Mouse (Mus musculus) macrophage (primary cell): ENCODE measurements at regions not wholly inside any gene's neighbourhood (a gene's known extent, or its start where the extent isn't known, plus 50 kb on each side); places are given as distances from the start of the nearest gene placed in this dataset.
"Not testable (repeated sequence)": the region's sequence is repeated elsewhere in the genome, so short reads cannot be mapped to it uniquely, and the experiment has no call there.

Experiments used
- H3K27ac ChIP-seq: fragments of 350-480 bp; formaldehyde crosslinking; 2 replicates; pipeline ENCODE4 v1.9.0; 2021
- H3K36me3 ChIP-seq: fragments of 350-480 bp; formaldehyde crosslinking; 2 replicates; pipeline ENCODE4 v1.9.0; 2021; ENCODE audit errors: inconsistent target
- H3K4me3 ChIP-seq: fragments of 350-480 bp; formaldehyde crosslinking; 2 replicates; pipeline ENCODE4 v1.9.0; 2021; ENCODE audit errors: inconsistent target
- H3K79me2 ChIP-seq: fragments of 350-480 bp; formaldehyde crosslinking; 2 replicates; pipeline ENCODE4 v1.9.0; 2021; ENCODE audit errors: inconsistent target
- WGBS: methylation state at CpG from one replicate; pipeline ENCODE4 v1.1.7; 2026; ENCODE audit warnings: inconsistent platforms; ENCODE audit not compliant: missing documents; 5-methylcytosine and 5-hydroxymethylcytosine counted together

DNA sequence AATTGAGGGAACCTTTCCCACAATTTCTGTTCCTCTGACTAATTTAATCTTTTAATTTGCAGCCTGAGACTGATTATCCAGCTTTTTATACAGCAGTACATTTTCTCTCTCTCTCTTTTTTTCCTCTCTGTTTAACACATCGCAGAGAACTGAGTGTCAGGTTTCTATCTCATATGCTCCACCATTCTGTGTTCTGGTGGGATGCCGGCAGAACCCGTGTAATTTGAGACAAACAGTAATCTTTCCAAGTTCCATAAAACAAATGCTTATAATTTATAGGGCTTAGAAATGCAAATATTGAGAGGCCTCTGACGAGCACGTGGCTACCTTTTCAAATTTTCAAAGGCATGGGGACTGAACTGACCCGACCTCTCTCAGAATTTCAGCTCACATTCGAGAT lies 59.1 kb downstream of the Zbtb18 start:
- H3K36me3 ChIP-seq = no peaks in the 10 kb centered on the region
- H3K79me2 ChIP-seq = no peaks in the 10 kb centered on the region
- 97% methylated on average over 7 of the region's 7 CpGs for WGBS
- no peak overlapping the region for H3K27ac ChIP-seq
- H3K4me3 ChIP-seq = no peak overlapping the region

DNA sequence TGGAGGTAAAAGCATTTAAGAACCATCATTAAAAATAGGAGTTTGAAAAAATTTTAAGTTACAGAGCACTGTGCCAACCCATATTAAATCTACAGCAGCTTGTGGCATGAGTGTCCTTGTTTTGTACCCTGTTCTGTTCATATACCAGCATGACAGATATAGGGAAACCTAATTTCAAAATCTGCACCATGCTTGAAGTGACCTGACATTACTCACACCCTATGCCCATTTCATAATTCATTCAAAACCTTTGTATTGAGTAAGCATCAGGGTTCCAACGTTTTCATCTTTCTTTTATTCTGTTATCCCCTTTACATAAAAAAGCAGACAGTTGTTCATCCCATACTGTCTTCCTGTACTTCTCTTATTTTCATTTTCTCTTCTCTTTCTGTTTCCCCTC lies 61.8 kb downstream of the Zbtb18 start:
- Histone ChIP-seq H3K79me2 (no peaks in the 10 kb centered on the region), H3K27ac (no peak overlapping the region), H3K4me3 (no peak overlapping the region), H3K36me3 (no peaks in the 10 kb centered on the region)
- WGBS = 0% methylated on average over 1 of the region's 1 CpGs

DNA sequence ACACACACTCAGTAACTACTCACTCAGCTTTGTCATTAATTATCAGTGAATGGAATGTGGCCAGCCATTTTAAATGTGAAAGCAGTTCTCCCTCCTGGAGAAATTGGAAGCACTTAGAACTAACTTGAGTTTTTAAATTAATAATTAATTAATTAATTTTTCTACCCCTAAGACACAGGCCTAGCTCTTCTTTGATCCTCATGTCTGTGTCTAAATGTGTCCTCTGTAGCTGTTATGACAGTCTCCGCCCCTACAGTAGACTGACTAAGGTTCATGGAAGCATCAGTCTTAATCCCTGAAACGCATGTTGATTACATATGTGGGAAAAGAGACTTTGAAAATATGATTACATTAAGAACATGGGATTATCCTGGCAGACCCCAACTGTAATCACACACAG lies 62.6 kb downstream of the Zbtb18 start:
- Histone ChIP-seq H3K27ac (no peak overlapping the region), H3K36me3 (no peaks in the 10 kb centered on the region), H3K4me3 (no peak overlapping the region), H3K79me2 (no peaks in the 10 kb centered on the region)
- WGBS = 94% methylated on average over 2 of the region's 2 CpGs

DNA sequence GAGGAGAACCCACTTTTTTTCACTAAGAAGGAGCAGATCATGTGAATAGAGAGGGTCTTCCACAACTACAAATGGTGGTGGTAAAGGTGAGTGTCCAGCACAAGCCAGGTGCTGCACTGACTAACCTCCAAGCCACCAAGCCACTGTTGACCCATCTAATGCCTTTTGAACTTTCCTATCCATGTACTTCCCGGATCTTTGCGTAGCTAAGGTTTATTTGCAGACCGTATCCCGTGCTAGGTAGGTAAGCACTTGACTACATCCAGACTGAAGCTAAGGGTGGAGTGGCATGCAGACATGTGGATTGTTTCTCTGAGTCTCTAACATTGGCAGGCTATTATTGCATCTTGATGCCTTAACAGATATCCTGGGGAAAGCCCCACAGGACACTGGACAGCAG lies 65.2 kb downstream of the Zbtb18 start:
- not testable (repeated sequence) for H3K36me3 ChIP-seq, H3K4me3 ChIP-seq, H3K27ac ChIP-seq, H3K79me2 ChIP-seq
- WGBS = 92% methylated on average over 4 of the region's 4 CpGs

- no peaks in the 10 kb centered on the region for H3K36me3 ChIP-seq
- H3K79me2 ChIP-seq = no peaks in the 10 kb centered on the region
- no peak overlapping the region for H3K4me3 ChIP-seq
- no peak overlapping the region for H3K27ac ChIP-seq
- 96% methylated on average over 10 of the region's 10 CpGs for WGBS
Observed at GRCm38 (mm10) chr1:177509786-177510185, 67.6 kb downstream of the Zbtb18 start.

DNA sequence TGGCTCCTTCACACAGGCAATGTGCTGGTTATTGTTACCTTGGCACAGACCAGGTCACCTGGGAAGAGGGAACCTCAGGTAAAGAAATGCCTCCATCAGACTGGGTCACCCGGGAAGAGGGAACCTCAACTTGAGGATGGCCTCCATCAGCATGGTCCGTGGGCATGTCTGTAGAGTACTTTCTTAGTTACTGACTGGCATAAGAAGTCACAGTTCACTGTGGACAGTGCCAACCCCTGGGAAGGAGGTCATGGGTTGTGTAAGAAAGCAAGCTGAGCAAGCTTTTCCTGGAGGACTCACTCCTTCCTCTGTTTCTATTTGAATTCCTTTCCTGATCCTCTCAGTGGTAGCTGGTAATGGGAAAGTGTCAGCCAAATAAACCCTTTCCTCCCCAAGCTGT lies 70.0 kb downstream of the Zbtb18 start:
- H3K36me3 ChIP-seq = no peaks in the 10 kb centered on the region
- H3K79me2 ChIP-seq = no peaks in the 10 kb centered on the region
- WGBS = 91% methylated on average over 2 of the region's 2 CpGs
- no peak overlapping the region for H3K27ac ChIP-seq
- no peak overlapping the region for H3K4me3 ChIP-seq

- 95% methylated on average over 18 of the region's 18 CpGs for WGBS
Observed at GRCm38 (mm10) chr1:177517934-177518610, 75.9 kb downstream of the Zbtb18 start.

GRCm38 (mm10) chr1:177518897-177519513 lies 76.9 kb downstream of the Zbtb18 start:
- Histone ChIP-seq H3K27ac (no peak overlapping the region), H3K4me3 (no peak overlapping the region), H3K79me2 (no peaks in the 10 kb centered on the region), H3K36me3 (no peaks in the 10 kb centered on the region)
- WGBS = 91% methylated on average over 13 of the region's 13 CpGs

More at GRCm38 (mm10) chr1:177517934-177518610, 75.9 kb downstream of the Zbtb18 start:
- Histone ChIP-seq H3K4me3 (no peak overlapping the region), H3K79me2 (no peaks in the 10 kb centered on the region), H3K27ac (no peak overlapping the region), H3K36me3 (no peaks in the 10 kb centered on the region)

GRCm38 (mm10) chr1:177521110-177521509 lies 79.0 kb downstream of the Zbtb18 start:
- Histone ChIP-seq H3K4me3 (no peak overlapping the region), H3K79me2 (no peaks in the 10 kb centered on the region)
- 0% methylated on average over 2 of the region's 2 CpGs for WGBS

DNA sequence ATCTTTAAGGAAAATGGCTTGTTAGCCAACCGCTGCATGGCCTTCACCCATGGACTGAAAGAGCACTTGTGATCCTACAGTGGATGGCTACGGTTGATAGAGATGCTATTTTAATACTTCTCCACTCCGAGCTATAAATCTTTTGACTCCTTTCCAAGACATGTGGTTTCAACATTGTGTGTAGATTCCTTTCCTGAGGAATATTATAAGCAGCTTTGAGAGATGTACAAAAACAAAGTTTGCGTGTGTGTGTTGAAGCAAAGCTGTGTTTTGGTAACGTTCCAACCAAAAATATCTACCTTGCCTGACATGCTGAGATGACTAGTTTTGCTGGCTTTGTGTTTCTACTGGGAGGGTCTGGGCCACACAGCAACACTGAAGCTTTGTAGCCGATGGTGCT lies 83.0 kb downstream of the Zbtb18 start:
- Histone ChIP-seq H3K36me3 (no peaks in the 10 kb centered on the region), H3K79me2 (no peaks in the 10 kb centered on the region), H3K27ac (no peak overlapping the region), H3K4me3 (no peak overlapping the region)
- WGBS = 67% methylated on average over 6 of the region's 6 CpGs

More at GRCm38 (mm10) chr1:177521110-177521509, 79.0 kb downstream of the Zbtb18 start:
- no peaks in the 10 kb centered on the region for H3K36me3 ChIP-seq
- no peak overlapping the region for H3K27ac ChIP-seq

DNA sequence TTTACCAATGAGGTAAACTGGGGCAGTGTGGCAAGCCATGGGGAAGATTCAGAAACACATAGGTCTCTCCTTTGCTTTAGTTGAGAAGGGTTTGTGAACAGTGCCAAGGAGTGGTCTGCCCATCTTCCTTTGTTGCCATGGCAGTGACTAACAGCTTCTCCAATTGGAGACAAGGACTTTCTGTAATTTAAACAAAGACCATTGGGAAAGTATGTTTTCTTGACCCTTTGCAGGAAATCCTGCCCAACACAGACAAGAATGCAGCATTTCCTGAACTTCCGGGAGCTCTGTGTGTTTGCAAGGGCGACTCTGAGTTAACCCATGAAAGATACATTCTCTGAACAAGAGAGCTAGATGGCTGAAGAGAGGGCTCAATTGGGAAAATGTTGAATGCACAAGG lies 89.6 kb downstream of the Zbtb18 start:
- WGBS = 67% methylated on average over 2 of the region's 2 CpGs

GRCm38 (mm10) chr1:177532656-177533055 lies 90.5 kb downstream of the Zbtb18 start:
- Histone ChIP-seq H3K27ac (no peak overlapping the region), H3K36me3 (no peaks in the 10 kb centered on the region), H3K79me2 (no peaks in the 10 kb centered on the region), H3K4me3 (no peak overlapping the region)
- WGBS = 50% methylated on average over 2 of the region's 2 CpGs

More for the DNA sequence above, 89.6 kb downstream of the Zbtb18 start:
- Histone ChIP-seq H3K36me3 (no peaks in the 10 kb centered on the region), H3K79me2 (no peaks in the 10 kb centered on the region), H3K27ac (no peak overlapping the region), H3K4me3 (no peak overlapping the region)

DNA sequence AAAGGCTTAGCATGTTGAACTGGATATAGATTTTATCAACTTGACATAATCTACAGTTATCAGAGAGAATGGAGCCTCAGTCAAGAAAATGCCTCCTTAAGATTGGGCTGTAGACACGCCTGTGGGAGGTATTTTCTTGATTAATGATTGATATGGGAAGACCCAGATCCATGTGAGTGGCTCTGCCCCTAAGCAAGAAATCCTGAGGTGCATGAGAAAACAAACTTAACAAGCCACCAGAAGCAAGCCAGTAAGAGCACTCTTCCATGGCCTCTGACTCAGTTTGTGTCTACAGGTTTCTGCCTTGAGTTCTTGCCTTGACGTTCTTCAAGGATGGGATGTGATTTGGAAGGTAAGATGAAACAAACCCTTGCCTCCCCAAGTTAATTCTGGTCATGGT lies 91.2 kb downstream of the Zbtb18 start:
- WGBS = 100% methylated on average over 2 of the region's 2 CpGs
- Histone ChIP-seq H3K79me2 (no peaks in the 10 kb centered on the region), H3K36me3 (no peaks in the 10 kb centered on the region), H3K27ac (no peak overlapping the region), H3K4me3 (no peak overlapping the region)

DNA sequence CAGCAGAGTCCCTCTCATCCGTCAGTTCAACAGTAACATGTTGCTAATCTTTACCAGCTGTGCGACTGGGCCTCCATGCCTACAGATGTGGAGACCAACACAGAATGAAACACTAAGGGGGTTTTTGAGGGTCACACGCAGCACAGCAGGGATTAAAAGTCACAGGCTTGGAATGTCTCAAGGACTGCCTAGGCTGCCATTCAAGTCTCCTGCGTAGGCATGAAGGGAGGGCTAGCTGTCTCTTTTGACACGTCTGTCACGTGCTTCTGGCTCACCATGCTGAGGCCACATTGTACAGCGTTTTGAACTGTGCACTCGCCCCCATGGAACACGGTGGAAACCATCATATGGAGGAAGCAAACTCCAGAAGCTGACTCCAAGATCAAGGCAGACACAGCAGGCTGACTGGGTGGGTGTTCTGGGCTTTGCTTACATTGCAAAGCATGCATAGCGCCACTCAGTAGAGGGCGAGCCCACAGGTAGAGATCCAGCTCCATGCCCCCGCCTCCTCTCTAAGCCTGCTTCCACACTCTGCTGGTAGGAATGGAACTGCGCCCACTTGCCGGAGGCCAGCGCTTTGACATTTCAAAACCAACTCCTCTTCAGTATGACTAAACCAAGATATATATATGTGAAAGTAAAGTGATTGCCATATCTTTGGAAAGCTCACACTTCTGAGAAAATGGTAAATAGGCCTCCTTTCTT lies 103.0 kb downstream of the Zbtb18 start:
- WGBS = 98% methylated on average over 15 of the region's 15 CpGs
- no peak overlapping the region for H3K4me3 ChIP-seq
- no peaks in the 10 kb centered on the region for H3K79me2 ChIP-seq
- H3K27ac ChIP-seq = no peak overlapping the region
- no peaks in the 10 kb centered on the region for H3K36me3 ChIP-seq

DNA sequence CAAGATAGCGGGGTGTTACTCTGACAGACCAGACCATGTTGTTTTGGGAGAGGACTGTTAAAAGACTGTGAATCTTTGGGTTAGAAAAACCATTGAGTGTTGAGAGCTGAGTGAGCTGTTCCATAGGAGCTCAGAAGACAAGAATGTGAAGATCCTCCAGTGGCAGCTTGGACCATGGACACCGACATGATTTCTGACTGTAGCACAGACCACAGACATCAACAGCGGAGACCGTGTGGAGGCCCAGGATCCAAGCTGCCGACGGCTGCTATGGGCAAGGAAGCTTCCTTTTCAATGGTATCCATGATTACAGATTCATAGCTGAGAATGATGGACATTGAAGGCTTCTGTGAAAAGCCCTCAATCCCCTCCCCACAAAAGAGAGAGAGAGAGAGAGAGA lies 105.6 kb downstream of the Zbtb18 start:
- WGBS = 93% methylated on average over 6 of the region's 6 CpGs

More for the DNA sequence above, 105.6 kb downstream of the Zbtb18 start:
- Histone ChIP-seq H3K27ac (no peak overlapping the region), H3K4me3 (no peak overlapping the region), H3K36me3 (no peaks in the 10 kb centered on the region), H3K79me2 (no peaks in the 10 kb centered on the region)
